Mouse (Mus musculus) lung, postnatal 0 days (tissue): ENCODE results near the gene Nrg4.
"Not testable (repeated sequence)": the region's sequence is repeated elsewhere in the genome, so short reads cannot be mapped to it uniquely, and the experiment has no call there.

ENCODE experiments used
- CTCF ChIP-seq: IDR thresholded peaks from 2 replicates; pipeline ENCODE4 v1.5.1; 2016; ENCODE audit warnings: antibody characterized with exemption, mild to moderate bottlenecking
- EP300 ChIP-seq: IDR thresholded peaks from 2 replicates; pipeline ENCODE4 v1.6.1; 2016; ENCODE audit warnings: antibody characterized with exemption, mild to moderate bottlenecking, control low read depth

DNA sequence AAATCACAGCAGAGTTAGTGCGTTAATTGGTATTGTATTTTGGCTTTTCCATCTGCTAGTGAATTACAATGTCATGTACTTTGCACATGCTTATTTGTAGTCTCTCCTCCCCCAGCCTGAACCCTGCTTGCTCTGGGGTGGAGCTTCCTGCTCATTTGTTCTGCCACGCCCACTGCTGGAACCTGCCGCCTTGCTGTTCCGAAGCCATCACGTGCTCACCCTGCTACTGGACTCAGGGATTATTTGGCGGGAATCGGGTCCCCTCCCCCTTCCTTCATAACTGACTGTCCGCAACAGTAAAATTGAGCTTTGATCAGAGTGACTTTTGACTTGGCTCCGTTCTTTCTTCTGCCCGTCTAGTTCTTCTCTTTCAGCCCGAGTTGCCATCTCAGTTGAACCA, 93.6 kb downstream of the Nrg4 start:
- TF ChIP-seq CTCF, EP300: not testable (repeated sequence)
